Mouse (Mus musculus): ENCODE measurements around the gene Cd79a. TPM values are rescaled to one million over a fixed set of nuclear protein-coding genes. Genes with fewer than 3 reads are reported as not detected.

The Cd79a gene
- total RNA-seq (2021): under 1 TPM; 0.30 TPM

- no peak for DNase-seq (ENCODE audit: extremely low spot score in 1 of 2, low spot score in 2 of 2)
These were observed at the start of gene Cd79a for GRCm38 (mm10) chr7:24897224-24897623. Gene Cd79a, plus strand, starts transcription at chr7:24897381.

GRCm38 (mm10) chr7:24850162-24850561 lies 47.0 kb upstream of the Cd79a start:
- no peak for DNase-seq (ENCODE audit: extremely low spot score in 1 of 2, low spot score in 2 of 2)

More at GRCm38 (mm10) chr7:24897224-24897623, at the start of gene Cd79a:
- intact Hi-C loops (cut with DNase I): no loop called here

GRCm38 (mm10) chr7:24850899-24851303 lies 46.3 kb upstream of the Cd79a start:
- intact Hi-C loops (cut with DNase I): no loop called here
- DNase-seq (ENCODE audit: extremely low spot score in 1 of 2, low spot score in 2 of 2): no peak

More at GRCm38 (mm10) chr7:24850162-24850561, 47.0 kb upstream of the Cd79a start:
- intact Hi-C loops (cut with DNase I): no loop called here

GRCm38 (mm10) chr7:24851596-24852325 lies 45.4 kb upstream of the Cd79a start:
- intact Hi-C loops (cut with DNase I): no loop called here
- no peak for DNase-seq (ENCODE audit: extremely low spot score in 1 of 2, low spot score in 2 of 2)

GRCm38 (mm10) chr7:24852557-24853232 lies 44.5 kb upstream of the Cd79a start:
- intact Hi-C loops (cut with DNase I): no loop called here
- DNase-seq (ENCODE audit: extremely low spot score in 1 of 2, low spot score in 2 of 2): no peak

- intact Hi-C loops (cut with DNase I): no loop called here
- DNase-seq (ENCODE audit: extremely low spot score in 1 of 2, low spot score in 2 of 2): no peak
These were observed 44.0 kb upstream of the Cd79a start for GRCm38 (mm10) chr7:24853233-24853563.

- intact Hi-C loops (cut with DNase I): no loop called here
- no peak for DNase-seq (ENCODE audit: extremely low spot score in 1 of 2, low spot score in 2 of 2)
These were observed 43.5 kb upstream of the Cd79a start for GRCm38 (mm10) chr7:24853695-24854094.

GRCm38 (mm10) chr7:24856460-24857120 lies 40.6 kb upstream of the Cd79a start:
- intact Hi-C loops (cut with DNase I): no loop called here
- no peak for DNase-seq (ENCODE audit: extremely low spot score in 1 of 2, low spot score in 2 of 2)

- intact Hi-C loops (cut with DNase I): no loop called here
- no peak for DNase-seq (ENCODE audit: extremely low spot score in 1 of 2, low spot score in 2 of 2)
These were observed 37.9 kb upstream of the Cd79a start for GRCm38 (mm10) chr7:24859234-24859633.

GRCm38 (mm10) chr7:24861913-24862312 lies 35.3 kb upstream of the Cd79a start, which contains the start of gene Gm9844:
Gene Gm9844, plus strand, starts transcription at chr7:24862213.
- DNase-seq (ENCODE audit: extremely low spot score in 1 of 2, low spot score in 2 of 2): no peak
- intact Hi-C loops (cut with DNase I): no loop called here

- DNase-seq (ENCODE audit: extremely low spot score in 1 of 2, low spot score in 2 of 2): no peak
- intact Hi-C loops (cut with DNase I): no loop called here
These were observed 34.3 kb upstream of the Cd79a start for GRCm38 (mm10) chr7:24862853-24863252.

- no peak for DNase-seq (ENCODE audit: extremely low spot score in 1 of 2, low spot score in 2 of 2)
- intact Hi-C loops (cut with DNase I): no loop called here
These were observed 33.0 kb upstream of the Cd79a start for GRCm38 (mm10) chr7:24864156-24864555.

- DNase-seq (ENCODE audit: extremely low spot score in 1 of 2, low spot score in 2 of 2): no peak
- intact Hi-C loops (cut with DNase I): no loop called here
These were observed 28.1 kb upstream of the Cd79a start for GRCm38 (mm10) chr7:24869080-24869479.

GRCm38 (mm10) chr7:24869532-24870165 lies 27.5 kb upstream of the Cd79a start, which contains the start of the genes Lypd4 and Dmrtc2:
Gene Lypd4, minus strand, starts transcription at chr7:24869941.
Gene Dmrtc2, plus strand, starts transcription at chr7:24870057.
- no peak for DNase-seq (ENCODE audit: extremely low spot score in 1 of 2, low spot score in 2 of 2)
- intact Hi-C loops (cut with DNase I): no loop called here

GRCm38 (mm10) chr7:24877588-24877987 lies 19.6 kb upstream of the Cd79a start:
- DNase-seq (ENCODE audit: extremely low spot score in 1 of 2, low spot score in 2 of 2): no peak
- intact Hi-C loops (cut with DNase I): no loop called here

- no peak for DNase-seq (ENCODE audit: extremely low spot score in 1 of 2, low spot score in 2 of 2)
- intact Hi-C loops (cut with DNase I): no loop called here
These were observed 17.6 kb upstream of the Cd79a start for GRCm38 (mm10) chr7:24879620-24880019.

- intact Hi-C loops (cut with DNase I): no loop called here
- no peak for DNase-seq (ENCODE audit: extremely low spot score in 1 of 2, low spot score in 2 of 2)
These were observed 14.6 kb upstream of the Cd79a start for GRCm38 (mm10) chr7:24882416-24883199.

- intact Hi-C loops (cut with DNase I): no loop called here
- DNase-seq (ENCODE audit: extremely low spot score in 1 of 2, low spot score in 2 of 2): peak; percentile 97 to 99
These were observed 13.1 kb upstream of the Cd79a start, which contains the start of gene Rps19 for GRCm38 (mm10) chr7:24883896-24884692. Gene Rps19, plus strand, starts transcription at chr7:24884371.
